Mouse (Mus musculus): ENCODE measurements at regions not wholly inside any gene's neighbourhood (a gene's known extent, or its start where the extent isn't known, plus 50 kb on each side); places are given as distances from the start of the nearest gene placed in this dataset.

DNA sequence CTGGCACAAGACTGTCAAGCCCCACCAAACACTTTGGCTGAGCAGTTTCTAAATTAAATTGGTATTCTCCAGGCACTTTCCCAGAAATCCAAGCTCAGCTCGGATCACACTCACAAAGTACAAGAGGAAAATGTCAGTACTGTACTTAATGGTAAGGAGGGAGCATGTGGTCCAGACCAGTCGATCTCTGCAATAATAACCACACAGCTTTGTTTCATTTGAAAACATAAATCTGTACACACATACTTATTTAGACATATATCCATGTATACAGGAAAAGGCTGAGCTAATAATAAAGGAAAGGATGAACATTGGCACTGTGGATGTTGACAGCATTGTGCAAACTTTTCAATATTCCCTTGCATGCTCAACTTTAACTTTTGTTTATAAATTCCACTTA lies 184.1 kb downstream of the Fbxo8 start:
- no peak for ATAC-seq (ENCODE audit: low FRiP score, low read depth)
- 28% methylated on average over 2 of the region's 2 CpGs for WGBS
- no peak for TF ChIP-seq POLR2A (IDR thresholded peaks at IDR 0.05; ENCODE audit: borderline replicate concordance, extremely low read depth, insufficient read depth, insufficient read length)
- no peak for DNase-seq (ENCODE audit: low spot score)
- Histone ChIP-seq H3K27me3 (ENCODE audit: control insufficient read depth, insufficient read depth, low read length) (no peaks in the 10 kb centered on the region), H3K4me1 (ENCODE audit: control insufficient read depth, insufficient read depth, low read length) (0 out of 2 replicates have a peak, but pooled peaks cover 6% of the 10 kb centered on the region), H3K9me3 (ENCODE audit: control insufficient read depth, low read length) (no peaks in the 10 kb centered on the region), H3K4me3 (replicated peaks; ENCODE audit: low read length) (no peak overlapping the region), H3K4me2 (replicated peaks; ENCODE audit: low read depth, low read length, severe bottlenecking) (no peak overlapping the region), H3K36me3 (ENCODE audit: control insufficient read depth, insufficient read depth, low read length) (no peaks in the 10 kb centered on the region), H3K9ac (ENCODE audit: low read depth, low read length, severe bottlenecking) (no peak overlapping the region), H3K27ac (replicated peaks; ENCODE audit: low read depth, low read length) (no peak overlapping the region)

DNA sequence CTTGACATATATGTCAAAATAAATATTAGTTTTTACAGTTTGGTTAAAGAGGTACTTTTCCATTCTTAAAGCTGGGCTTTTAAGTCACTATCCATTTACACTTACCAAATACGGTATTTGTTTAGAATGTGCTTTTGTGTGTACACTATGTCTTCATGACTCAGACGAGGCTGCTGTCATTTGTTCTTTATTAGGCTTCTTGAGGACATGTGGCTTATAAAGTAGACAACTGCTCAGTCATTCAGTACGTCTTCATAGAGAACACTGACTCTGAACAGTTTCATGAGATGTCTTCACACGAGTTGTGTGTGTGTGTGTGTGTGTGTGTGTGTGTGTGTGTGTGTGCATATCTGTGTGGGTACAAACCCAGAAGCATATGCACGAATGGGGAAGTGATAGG lies 216.1 kb downstream of the Fbxo8 start:
- no peaks in the 10 kb centered on the region for H3K9me3 ChIP-seq (ENCODE audit: control insufficient read depth, low read length)
- H3K27me3 ChIP-seq (ENCODE audit: control insufficient read depth, insufficient read depth, low read length) = no peaks in the 10 kb centered on the region
- 74% methylated on average over 5 of the region's 5 CpGs for WGBS
- no peak overlapping the region for H3K9ac ChIP-seq (ENCODE audit: low read depth, low read length, severe bottlenecking)
- ATAC-seq (ENCODE audit: low FRiP score, low read depth) = no peak
- no peaks in the 10 kb centered on the region for H3K36me3 ChIP-seq (ENCODE audit: control insufficient read depth, insufficient read depth, low read length)
- no peak for DNase-seq (ENCODE audit: low spot score)
- no peak overlapping the region for H3K4me3 ChIP-seq (replicated peaks; ENCODE audit: low read length)
- no peaks in the 10 kb centered on the region for H3K4me1 ChIP-seq (ENCODE audit: control insufficient read depth, insufficient read depth, low read length)
- no peak overlapping the region for H3K27ac ChIP-seq (replicated peaks; ENCODE audit: low read depth, low read length)
- H3K4me2 ChIP-seq (replicated peaks; ENCODE audit: low read depth, low read length, severe bottlenecking) = no peak overlapping the region
- no peak for TF ChIP-seq POLR2A (IDR thresholded peaks at IDR 0.05; ENCODE audit: borderline replicate concordance, extremely low read depth, insufficient read depth, insufficient read length)

DNA sequence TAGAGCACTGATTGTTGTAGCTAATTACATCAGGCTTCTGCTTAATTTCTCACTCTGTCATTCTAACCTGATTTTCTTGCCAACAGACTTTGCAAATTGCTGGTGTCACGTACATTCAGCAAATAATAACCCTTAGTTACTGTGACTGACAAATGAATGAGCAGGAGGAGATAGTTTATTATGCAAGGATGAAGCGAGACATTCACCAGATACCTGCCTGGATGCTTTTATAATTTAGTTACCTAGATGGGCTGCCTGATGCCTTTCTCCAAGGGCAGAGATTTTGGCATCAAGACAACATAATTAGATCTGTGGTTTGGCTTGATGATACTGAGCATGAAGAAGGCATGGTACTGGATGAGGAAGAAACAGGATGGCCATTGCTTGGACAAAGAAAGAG lies 233.6 kb downstream of the Fbxo8 start:
- H3K4me3 ChIP-seq (replicated peaks; ENCODE audit: low read length) = no peak overlapping the region
- DNase-seq (ENCODE audit: low spot score) (no peak), ATAC-seq (ENCODE audit: low FRiP score, low read depth) (no peak)
- no peaks in the 10 kb centered on the region for H3K36me3 ChIP-seq (ENCODE audit: control insufficient read depth, insufficient read depth, low read length)
- WGBS = 61% methylated on average over 2 of the region's 2 CpGs
- H3K4me2 ChIP-seq (replicated peaks; ENCODE audit: low read depth, low read length, severe bottlenecking) = no peak overlapping the region
- H3K27me3 ChIP-seq (ENCODE audit: control insufficient read depth, insufficient read depth, low read length) = no peaks in the 10 kb centered on the region
- H3K9ac ChIP-seq (ENCODE audit: low read depth, low read length, severe bottlenecking) = no peak overlapping the region
- no peak for TF ChIP-seq POLR2A (IDR thresholded peaks at IDR 0.05; ENCODE audit: borderline replicate concordance, extremely low read depth, insufficient read depth, insufficient read length)
- no peak overlapping the region for H3K27ac ChIP-seq (replicated peaks; ENCODE audit: low read depth, low read length)
- H3K4me1 ChIP-seq (ENCODE audit: control insufficient read depth, insufficient read depth, low read length) = no peaks in the 10 kb centered on the region
- H3K9me3 ChIP-seq (ENCODE audit: control insufficient read depth, low read length) = no peaks in the 10 kb centered on the region

DNA sequence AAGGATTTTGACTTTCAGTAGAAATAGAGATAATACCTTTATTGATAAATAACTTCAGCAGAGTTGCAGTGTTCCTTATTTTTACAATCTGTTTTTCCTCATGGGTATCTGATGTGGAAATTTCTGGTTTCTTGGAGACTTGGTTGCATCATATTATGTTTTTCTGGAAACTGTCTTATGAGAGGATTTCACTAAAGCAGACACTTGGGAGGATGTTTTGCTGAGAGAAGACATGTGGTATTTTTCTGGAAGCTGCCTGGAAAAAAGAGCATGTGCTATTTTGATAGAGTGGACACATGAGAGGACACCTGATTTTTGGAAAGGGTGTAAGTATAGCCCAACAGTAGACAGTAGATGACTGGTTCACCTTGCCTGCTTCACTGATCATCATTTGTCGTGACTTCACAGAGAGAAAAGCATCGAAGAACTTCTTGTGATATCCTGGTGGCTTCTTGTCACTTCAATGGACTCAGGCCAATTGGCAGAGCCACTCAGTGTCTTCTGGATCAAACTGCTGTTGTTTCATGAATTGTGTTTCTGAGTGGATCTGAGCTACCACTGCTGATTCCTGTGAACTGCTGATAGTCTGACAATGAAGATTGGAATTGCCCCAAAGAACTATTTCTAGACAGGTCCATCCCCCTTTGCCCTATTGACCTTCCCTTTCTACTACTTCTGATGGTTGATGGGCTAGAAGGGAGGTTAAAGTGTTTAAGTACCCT lies 238.8 kb downstream of the Fbxo8 start:
- DNase-seq (ENCODE audit: low spot score) = no peak
- Histone ChIP-seq H3K4me1 (ENCODE audit: control insufficient read depth, insufficient read depth, low read length) (no peaks in the 10 kb centered on the region), H3K36me3 (ENCODE audit: control insufficient read depth, insufficient read depth, low read length) (no peaks in the 10 kb centered on the region), H3K9ac (ENCODE audit: low read depth, low read length, severe bottlenecking) (no peak overlapping the region), H3K4me3 (replicated peaks; ENCODE audit: low read length) (no peak overlapping the region), H3K27me3 (ENCODE audit: control insufficient read depth, insufficient read depth, low read length) (no peaks in the 10 kb centered on the region), H3K4me2 (replicated peaks; ENCODE audit: low read depth, low read length, severe bottlenecking) (no peak overlapping the region), H3K9me3 (ENCODE audit: control insufficient read depth, low read length) (no peaks in the 10 kb centered on the region), H3K27ac (replicated peaks; ENCODE audit: low read depth, low read length) (no peak overlapping the region)
- TF ChIP-seq POLR2A (IDR thresholded peaks at IDR 0.05; ENCODE audit: borderline replicate concordance, extremely low read depth, insufficient read depth, insufficient read length) = no peak
- ATAC-seq (ENCODE audit: low FRiP score, low read depth) = no peak
- 93% methylated on average over 2 of the region's 2 CpGs for WGBS

DNA sequence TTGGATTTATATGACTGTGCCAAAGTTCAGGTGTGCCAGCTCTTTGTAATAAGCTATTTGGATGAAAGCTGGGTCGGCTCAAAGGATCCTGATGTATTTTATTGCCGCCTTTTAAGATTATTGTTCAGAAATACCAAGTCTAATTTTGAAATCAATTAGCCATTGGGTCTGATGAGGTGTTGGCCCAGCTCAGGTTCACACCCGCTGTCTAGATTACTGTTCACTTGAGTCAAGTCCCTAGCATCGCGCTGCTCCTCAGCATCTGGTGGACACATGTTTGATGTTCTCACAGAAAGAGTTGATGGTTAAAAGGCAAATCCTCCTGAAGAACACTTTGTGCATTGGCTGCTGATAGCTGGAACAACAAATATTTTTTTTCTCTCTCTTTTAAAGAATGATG lies 281.8 kb downstream of the Fbxo8 start:
- Histone ChIP-seq H3K4me3 (replicated peaks; ENCODE audit: low read length) (no peak overlapping the region), H3K36me3 (ENCODE audit: control insufficient read depth, insufficient read depth, low read length) (no peaks in the 10 kb centered on the region), H3K9me3 (ENCODE audit: control insufficient read depth, low read length) (no peaks in the 10 kb centered on the region), H3K27ac (replicated peaks; ENCODE audit: low read depth, low read length) (no peak overlapping the region), H3K9ac (ENCODE audit: low read depth, low read length, severe bottlenecking) (no peak overlapping the region), H3K4me1 (ENCODE audit: control insufficient read depth, insufficient read depth, low read length) (peaks cover 11% of the 10 kb centered on the region), H3K4me2 (replicated peaks; ENCODE audit: low read depth, low read length, severe bottlenecking) (no peak overlapping the region), H3K27me3 (ENCODE audit: control insufficient read depth, insufficient read depth, low read length) (no peaks in the 10 kb centered on the region)
- ATAC-seq (ENCODE audit: low FRiP score, low read depth) = no peak
- WGBS = 27% methylated on average over 5 of the region's 5 CpGs
- DNase-seq (ENCODE audit: low spot score) = peak; percentile 10
- no peak for TF ChIP-seq POLR2A (IDR thresholded peaks at IDR 0.05; ENCODE audit: borderline replicate concordance, extremely low read depth, insufficient read depth, insufficient read length)

All from limb, embryonic 14.5 days (tissue).